Mouse (Mus musculus): ENCODE results near the gene Maml3. TPM values are rescaled to one million over a fixed set of nuclear protein-coding genes. Genes with fewer than 3 reads are reported as not detected.

The Maml3 gene
- polyA plus RNA-seq, 1 experiment from 2014 or later: 4.7 TPM

GRCm38 (mm10) chr3:51947168-51947567 lies 157.7 kb downstream of the Maml3 start:
- H3K27me3 ChIP-seq (ENCODE audit: low read depth, poor library complexity, severe bottlenecking): no peaks in the 10 kb centered on the region
- no peaks in the 10 kb centered on the region for H3K9me3 ChIP-seq (replicated peaks)
- WGBS: 81% methylated on average over 3 of the region's 3 CpGs
- H3K36me3 ChIP-seq: no peaks in the 10 kb centered on the region
- no peak for DNase-seq (ENCODE audit: low spot score)
- H3K4me1 ChIP-seq: peaks cover 10% of the 10 kb centered on the region
- H3K4me3 ChIP-seq: no peak overlapping the region
- H3K27ac ChIP-seq: no peak overlapping the region

DNA sequence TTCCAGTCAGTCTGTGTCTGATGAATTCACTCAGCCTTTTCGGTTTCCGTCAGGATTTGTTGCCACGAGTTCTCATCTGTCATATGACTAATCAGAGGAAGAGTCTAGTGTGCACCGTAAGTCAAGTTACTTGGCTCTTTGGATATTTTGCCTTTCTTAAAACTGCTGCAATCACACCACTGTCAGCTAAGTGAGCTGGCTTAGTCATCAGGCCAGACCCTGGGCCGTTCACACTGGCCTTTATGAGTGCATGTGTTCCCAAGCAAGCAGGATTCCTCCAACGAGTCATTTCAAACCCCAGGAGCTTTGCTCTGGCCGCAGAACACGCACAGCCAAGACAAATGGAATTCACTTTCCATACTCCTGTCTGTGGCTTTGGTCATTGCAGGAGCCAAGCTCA lies 161.2 kb downstream of the Maml3 start:
- Histone ChIP-seq H3K4me1 (peaks cover 6% of the 10 kb centered on the region), H3K27me3 (ENCODE audit: low read depth, poor library complexity, severe bottlenecking) (no peaks in the 10 kb centered on the region), H3K9me3 (replicated peaks) (no peaks in the 10 kb centered on the region), H3K36me3 (no peaks in the 10 kb centered on the region), H3K27ac (no peak overlapping the region), H3K4me3 (no peak overlapping the region)
- no peak for DNase-seq (ENCODE audit: low spot score)
- 83% methylated on average over 8 of the region's 8 CpGs for WGBS

- Histone ChIP-seq H3K27ac (no peak overlapping the region), H3K27me3 (ENCODE audit: low read depth, poor library complexity, severe bottlenecking) (no peaks in the 10 kb centered on the region), H3K4me1 (peaks cover 2% of the 10 kb centered on the region), H3K9me3 (replicated peaks) (no peaks in the 10 kb centered on the region), H3K36me3 (no peaks in the 10 kb centered on the region), H3K4me3 (no peak overlapping the region)
- DNase-seq (ENCODE audit: low spot score): no peak
- WGBS: 95% methylated on average over 8 of the region's 8 CpGs
Observed at GRCm38 (mm10) chr3:51941781-51942180, 163.1 kb downstream of the Maml3 start.

DNA sequence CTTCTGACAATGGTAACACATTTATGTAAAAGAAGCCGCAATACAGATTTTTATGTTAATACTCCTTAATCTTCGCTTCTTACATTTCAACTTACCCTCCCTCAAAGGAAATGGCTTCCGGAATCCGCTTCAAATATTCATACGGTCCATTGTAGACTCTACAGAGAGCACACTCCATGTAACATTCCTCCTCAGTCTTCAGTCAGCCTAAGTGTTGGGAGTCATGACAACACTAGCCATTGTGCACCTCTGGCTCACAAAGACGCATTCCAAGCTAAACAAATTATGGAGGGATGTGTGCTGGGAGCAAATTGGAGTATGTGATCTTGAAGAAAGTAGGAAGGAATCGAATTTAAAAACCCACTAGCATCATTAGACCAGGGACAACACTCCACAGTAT lies 165.0 kb downstream of the Maml3 start:
- Histone ChIP-seq H3K4me1 (no peaks in the 10 kb centered on the region), H3K27me3 (ENCODE audit: low read depth, poor library complexity, severe bottlenecking) (no peaks in the 10 kb centered on the region), H3K36me3 (no peaks in the 10 kb centered on the region), H3K9me3 (replicated peaks) (no peaks in the 10 kb centered on the region), H3K4me3 (no peak overlapping the region), H3K27ac (no peak overlapping the region)
- 94% methylated on average over 7 of the region's 7 CpGs for WGBS
- DNase-seq (ENCODE audit: low spot score): no peak

DNA sequence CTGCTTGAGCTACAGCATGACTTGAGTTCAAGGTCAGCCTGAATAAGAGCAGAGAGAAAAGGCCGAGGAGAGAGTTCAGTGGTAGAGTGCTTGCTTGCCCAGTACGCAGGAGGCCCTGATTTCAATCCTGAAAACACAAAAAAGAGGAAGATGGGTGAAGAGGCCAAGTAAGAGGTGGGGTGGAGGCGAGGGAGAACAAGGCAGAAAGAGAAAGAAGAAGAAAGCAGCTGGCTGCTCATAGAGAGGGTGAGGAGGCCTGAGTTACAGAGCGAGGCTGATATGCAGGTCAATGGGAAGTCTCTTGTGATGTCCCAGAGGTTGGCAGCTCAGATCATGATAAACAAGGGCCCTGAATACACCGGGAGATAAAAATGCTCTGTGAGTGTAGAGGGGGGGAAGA lies 165.8 kb downstream of the Maml3 start:
- Histone ChIP-seq H3K9me3 (replicated peaks) (no peaks in the 10 kb centered on the region), H3K36me3 (no peaks in the 10 kb centered on the region), H3K27ac (no peak overlapping the region), H3K4me3 (no peak overlapping the region), H3K27me3 (ENCODE audit: low read depth, poor library complexity, severe bottlenecking) (no peaks in the 10 kb centered on the region), H3K4me1 (no peaks in the 10 kb centered on the region)
- DNase-seq (ENCODE audit: low spot score): no peak
- WGBS: 91% methylated on average over 5 of the region's 5 CpGs

DNA sequence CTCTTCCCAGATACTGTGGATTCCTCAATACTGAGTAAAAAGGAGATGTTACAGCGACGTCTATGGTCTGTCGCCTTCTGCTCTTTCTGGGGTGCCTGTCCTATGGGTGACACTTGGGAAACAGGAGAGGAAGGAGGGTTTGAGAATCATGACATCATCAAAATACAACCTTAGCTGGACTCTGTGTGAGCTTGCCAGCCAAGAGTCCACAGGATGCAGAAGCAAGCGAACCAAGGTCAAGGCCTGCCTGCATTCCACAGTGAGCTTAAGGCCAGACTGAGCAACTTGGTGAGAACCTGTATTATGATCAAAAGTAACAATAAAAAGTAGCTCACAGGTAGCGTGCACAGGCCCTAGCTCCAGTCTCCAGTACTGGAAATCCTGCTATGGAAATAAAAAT lies 167.7 kb downstream of the Maml3 start:
- Histone ChIP-seq H3K27ac (no peak overlapping the region), H3K27me3 (ENCODE audit: low read depth, poor library complexity, severe bottlenecking) (no peaks in the 10 kb centered on the region), H3K36me3 (no peaks in the 10 kb centered on the region), H3K4me3 (no peak overlapping the region), H3K4me1 (no peaks in the 10 kb centered on the region), H3K9me3 (replicated peaks) (no peaks in the 10 kb centered on the region)
- no peak for DNase-seq (ENCODE audit: low spot score)
- WGBS: 94% methylated on average over 5 of the region's 5 CpGs

GRCm38 (mm10) chr3:51934531-51935485 lies 170.1 kb downstream of the Maml3 start:
- DNase-seq (ENCODE audit: low spot score): no peak
- no peak overlapping the region for H3K27ac ChIP-seq
- WGBS: 91% methylated on average over 13 of the region's 13 CpGs

DNA sequence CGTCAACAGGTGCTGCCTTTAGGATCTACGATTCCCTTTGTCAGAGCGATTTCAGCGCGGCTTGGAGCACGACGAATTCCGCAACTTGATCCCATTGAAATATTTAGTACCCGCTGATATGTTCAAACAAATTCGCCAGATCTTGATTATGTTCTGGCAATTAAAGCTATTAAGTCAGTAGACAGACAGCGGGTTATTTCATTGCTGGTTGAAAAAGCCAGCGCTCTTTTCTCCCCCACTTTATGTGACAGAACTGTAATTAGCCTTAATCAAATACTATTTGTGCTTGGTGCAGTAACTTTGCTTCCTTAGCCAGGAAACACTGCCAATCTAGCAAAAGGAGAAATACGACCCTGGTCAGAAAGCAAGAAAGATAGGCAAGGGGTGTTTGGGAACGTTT lies 176.7 kb downstream of the Maml3 start:
- H3K36me3 ChIP-seq: peaks cover 3% of the 10 kb centered on the region; the same call in 1 of the 2 replicates
- no peaks in the 10 kb centered on the region for H3K27me3 ChIP-seq (ENCODE audit: low read depth, poor library complexity, severe bottlenecking)
- no peak overlapping the region for H3K27ac ChIP-seq
- DNase-seq (ENCODE audit: low spot score): no peak
- H3K9me3 ChIP-seq (replicated peaks): no peaks in the 10 kb centered on the region
- no peak overlapping the region for H3K4me3 ChIP-seq
- 76% methylated on average over 14 of the region's 14 CpGs for WGBS
- H3K4me1 ChIP-seq: peaks cover 42% of the 10 kb centered on the region

More at GRCm38 (mm10) chr3:51934531-51935485, 170.1 kb downstream of the Maml3 start:
- Histone ChIP-seq H3K9me3 (replicated peaks) (no peaks in the 10 kb centered on the region), H3K4me1 (no peaks in the 10 kb centered on the region), H3K36me3 (peaks cover under 1% of the 10 kb centered on the region; the same call in 1 of the 2 replicates), H3K27me3 (ENCODE audit: low read depth, poor library complexity, severe bottlenecking) (no peaks in the 10 kb centered on the region), H3K4me3 (no peak overlapping the region)

- Histone ChIP-seq H3K36me3 (peaks cover 3% of the 10 kb centered on the region; the same call in 1 of the 2 replicates), H3K27me3 (ENCODE audit: low read depth, poor library complexity, severe bottlenecking) (no peaks in the 10 kb centered on the region), H3K4me1 (peaks cover 43% of the 10 kb centered on the region), H3K27ac (no peak overlapping the region), H3K4me3 (no peak overlapping the region), H3K9me3 (replicated peaks) (no peaks in the 10 kb centered on the region)
- WGBS: 83% methylated on average over 7 of the region's 7 CpGs
- no peak for DNase-seq (ENCODE audit: low spot score)
Observed at GRCm38 (mm10) chr3:51927591-51927990, 177.3 kb downstream of the Maml3 start.

DNA sequence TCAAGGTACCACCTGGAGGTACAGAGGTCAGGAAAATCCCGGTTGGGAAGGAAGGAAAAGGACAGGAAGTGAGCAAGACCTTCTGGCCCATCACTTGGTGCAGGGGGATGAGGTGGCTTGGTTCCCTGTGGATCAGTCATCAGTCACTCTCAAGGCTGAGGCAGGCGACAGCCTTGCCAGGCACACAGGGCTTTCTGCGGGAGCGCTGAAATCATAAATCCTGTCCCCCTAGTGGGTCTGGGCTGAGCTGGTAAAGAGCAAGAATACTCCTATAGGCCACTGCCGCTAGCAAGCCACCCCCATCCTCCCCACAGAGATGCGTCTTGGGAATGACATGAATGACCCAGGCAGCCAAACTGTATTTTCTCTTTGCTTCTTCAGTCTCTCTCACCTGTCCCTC lies 177.8 kb downstream of the Maml3 start:
- H3K9me3 ChIP-seq (replicated peaks): no peaks in the 10 kb centered on the region
- peaks cover 43% of the 10 kb centered on the region for H3K4me1 ChIP-seq
- H3K36me3 ChIP-seq: peaks cover 3% of the 10 kb centered on the region; the same call in 1 of the 2 replicates
- H3K27ac ChIP-seq: no peak overlapping the region
- no peak overlapping the region for H3K4me3 ChIP-seq
- DNase-seq (ENCODE audit: low spot score): no peak
- WGBS: 48% methylated on average over 6 of the region's 6 CpGs
- H3K27me3 ChIP-seq (ENCODE audit: low read depth, poor library complexity, severe bottlenecking): no peaks in the 10 kb centered on the region

DNA sequence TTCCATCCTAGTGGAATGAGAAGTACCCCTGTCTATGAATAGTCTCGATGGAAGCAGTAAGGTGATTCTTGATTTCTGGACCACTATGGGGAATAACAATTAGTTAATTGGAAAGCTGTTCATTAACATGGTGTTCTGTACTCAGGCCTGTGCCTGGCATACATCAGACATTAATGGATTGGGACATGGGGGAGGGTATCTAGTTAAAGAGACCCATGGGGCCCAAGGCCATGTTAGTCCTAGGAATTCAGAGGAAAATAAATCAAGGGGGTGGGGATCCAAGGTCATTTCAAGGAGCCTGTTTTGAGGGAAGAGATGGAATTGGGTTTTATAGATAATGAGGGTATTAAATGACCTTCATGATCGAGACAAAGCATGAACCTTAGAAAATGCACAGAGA lies 179.1 kb downstream of the Maml3 start:
- H3K4me1 ChIP-seq: peaks cover 43% of the 10 kb centered on the region
- H3K27me3 ChIP-seq (ENCODE audit: low read depth, poor library complexity, severe bottlenecking): no peaks in the 10 kb centered on the region
- no peak overlapping the region for H3K4me3 ChIP-seq
- H3K27ac ChIP-seq: no peak overlapping the region
- WGBS: 76% methylated on average over 2 of the region's 2 CpGs
- no peaks in the 10 kb centered on the region for H3K9me3 ChIP-seq (replicated peaks)
- DNase-seq (ENCODE audit: low spot score): no peak
- peaks cover 3% of the 10 kb centered on the region; the same call in 1 of the 2 replicates for H3K36me3 ChIP-seq

DNA sequence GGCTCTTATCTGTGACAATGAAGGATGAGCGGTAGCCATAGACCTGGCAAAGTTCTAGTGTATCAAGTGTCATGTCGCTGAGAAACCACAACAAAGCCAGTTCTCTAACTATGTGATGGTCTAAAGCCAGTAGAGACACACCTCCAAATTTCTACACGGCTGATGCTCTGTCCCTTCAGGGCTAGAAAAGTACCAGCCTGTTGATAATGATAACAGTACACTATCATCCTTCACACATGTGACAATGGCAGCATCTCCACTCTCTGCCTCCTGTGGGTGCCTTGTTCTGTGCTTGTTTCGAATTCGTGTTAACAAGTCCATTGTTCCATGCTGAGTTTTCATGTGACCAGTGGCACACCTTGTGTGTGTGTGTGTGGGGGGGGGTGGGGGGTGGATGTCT lies 180.2 kb downstream of the Maml3 start:
- no peak overlapping the region for H3K4me3 ChIP-seq
- DNase-seq (ENCODE audit: low spot score): no peak
- H3K27me3 ChIP-seq (ENCODE audit: low read depth, poor library complexity, severe bottlenecking): no peaks in the 10 kb centered on the region
- no peaks in the 10 kb centered on the region for H3K9me3 ChIP-seq (replicated peaks)
- H3K27ac ChIP-seq: no peak overlapping the region
- WGBS: 71% methylated on average over 5 of the region's 5 CpGs
- peaks cover 1% of the 10 kb centered on the region; the same call in 1 of the 2 replicates for H3K36me3 ChIP-seq
- peaks cover 43% of the 10 kb centered on the region for H3K4me1 ChIP-seq

DNA sequence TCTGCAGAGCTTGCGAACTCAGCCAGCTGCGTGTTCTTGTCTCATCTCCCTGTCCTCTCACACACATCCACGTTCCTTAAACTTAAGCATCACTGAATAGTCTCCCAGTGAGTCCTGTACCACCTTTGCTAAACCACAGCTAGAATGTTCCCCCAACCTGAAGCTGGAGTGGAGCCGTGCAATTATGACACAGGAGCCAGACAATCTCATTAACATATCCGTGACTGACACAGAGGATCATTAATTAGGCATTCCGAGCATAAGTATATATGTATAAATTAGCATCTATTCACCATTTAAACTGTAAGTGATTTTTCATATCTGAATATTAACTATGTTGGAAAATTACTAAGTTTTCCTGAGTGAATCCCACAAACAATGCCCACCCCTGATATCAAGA lies 181.1 kb downstream of the Maml3 start:
- H3K27me3 ChIP-seq (ENCODE audit: low read depth, poor library complexity, severe bottlenecking): no peaks in the 10 kb centered on the region
- H3K36me3 ChIP-seq: no peaks in the 10 kb centered on the region
- no peaks in the 10 kb centered on the region for H3K9me3 ChIP-seq (replicated peaks)
- no peak overlapping the region for H3K4me3 ChIP-seq
- H3K27ac ChIP-seq: no peak overlapping the region
- peaks cover 43% of the 10 kb centered on the region for H3K4me1 ChIP-seq
- no peak for DNase-seq (ENCODE audit: low spot score)
- 91% methylated on average over 6 of the region's 6 CpGs for WGBS

All from limb, embryonic 10.5 days (tissue).